Mouse (Mus musculus) effector memory CD4-positive, alpha-beta T cell, adult 5 months (primary cell): ENCODE data around the gene Dnajc2. TPM values are rescaled to one million over a fixed set of nuclear protein-coding genes. Genes with fewer than 3 reads are reported as not detected.

Source experiments
- polyA plus RNA-seq: library from polyadenylated mRNA; unstranded; fragments of 100-300 nt; shearing (Covaris generic); gene quantifications from one replicate; pipeline ENCODE4 v1.2.1, GENCODE M21; 2017

The Dnajc2 gene
- 58.4 TPM for polyA plus RNA-seq

DNA sequence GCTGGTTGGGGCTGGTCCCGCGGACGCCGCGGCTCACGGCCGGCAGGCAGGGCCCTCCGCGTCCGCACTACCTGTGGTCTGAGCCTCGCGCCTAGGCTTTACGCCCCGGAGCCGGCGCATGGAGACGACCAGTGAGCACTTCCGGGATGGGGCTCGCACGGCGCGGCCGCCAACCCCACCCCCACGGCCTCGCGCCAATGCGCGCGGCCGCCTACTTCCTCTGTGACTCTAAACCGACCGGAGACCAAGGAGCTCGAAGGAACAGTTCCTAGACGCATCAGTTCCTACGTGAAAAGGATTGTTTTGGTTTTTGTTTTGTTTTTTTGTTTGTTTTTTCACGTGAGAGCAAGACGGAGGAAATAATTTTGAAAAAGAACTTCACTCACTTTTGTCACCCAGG is at the start of gene Dnajc2, which contains the start of gene Psmc2:
Gene Dnajc2, minus strand, starts transcription at position 199 of the 400 bp plus-strand sequence.
Gene Psmc2, plus strand, starts transcription at position 231 of the 400 bp plus-strand sequence.

DNA sequence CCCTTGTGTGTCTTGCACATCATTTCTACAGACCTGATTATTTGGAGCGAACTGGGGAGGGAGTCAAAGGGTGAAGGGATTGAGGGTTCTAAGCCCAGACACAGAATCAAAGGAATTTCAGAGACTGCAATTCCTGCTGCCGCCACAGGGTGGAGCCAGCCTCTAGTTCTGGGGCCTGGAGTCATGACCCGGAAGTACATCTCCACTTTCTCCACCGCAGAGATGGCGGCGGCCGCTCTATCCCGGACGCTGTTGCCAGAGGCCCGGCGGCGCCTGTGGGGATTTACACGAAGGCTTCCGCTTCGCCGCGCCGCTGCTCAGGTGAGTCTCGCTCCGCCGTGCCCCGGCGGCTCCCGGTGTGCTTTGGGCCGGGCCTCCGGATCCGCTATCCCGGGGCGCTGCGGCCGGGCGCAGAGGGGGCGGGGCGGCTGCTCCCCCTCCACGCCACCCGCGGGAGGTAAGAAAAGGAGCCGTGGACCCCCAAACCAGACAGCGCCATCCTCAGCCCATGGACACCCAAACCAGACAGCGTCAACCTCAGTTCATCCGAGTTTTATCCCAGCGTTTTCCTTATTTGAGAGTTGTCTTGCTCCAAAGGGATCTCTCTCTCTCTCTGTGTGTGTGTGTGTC is 48.0 kb downstream of the Dnajc2 start, which contains the start of gene Pmpcb:
Gene Pmpcb, plus strand, starts transcription at position 186 of the 630 bp plus-strand sequence.

Other genes starting within 250 kb of the Dnajc2 start
- not detected for gene Lrrc17, start 241.7 kb downstream of the Dnajc2 start, polyA plus RNA-seq
- gene Fbxl13, start 139.6 kb downstream of the Dnajc2 start, polyA plus RNA-seq: not detected
- gene Armc10, start 139.4 kb downstream of the Dnajc2 start, polyA plus RNA-seq: 18.8 TPM
- gene Napepld, start 83.9 kb downstream of the Dnajc2 start, polyA plus RNA-seq: 1.2 TPM
- gene Pmpcb, start 48.1 kb downstream of the Dnajc2 start, polyA plus RNA-seq: 45.8 TPM
- gene Psmc2, start within 50 bp of the Dnajc2 start, polyA plus RNA-seq: 96.1 TPM
- not detected for gene Slc26a5, start 80.4 kb upstream of the Dnajc2 start, polyA plus RNA-seq